Mouse (Mus musculus) G1E (cell line): Measurements from ENCODE around the gene Vmn1r202.

Experiments
- CTCF ChIP-seq: IDR thresholded peaks from 2 replicates; pipeline ENCODE4 v1.5.1; 2012; ENCODE audit warnings: low read depth, low read length, inconsistent platforms, mixed read lengths
- GATA1 ChIP-seq: IDR thresholded peaks from 2 replicates; pipeline ENCODE4 v1.6.1; 2012; ENCODE audit warnings: borderline replicate concordance, low read length, inconsistent platforms, mixed read lengths

- no peak for TF ChIP-seq CTCF
- TF ChIP-seq GATA1, result no peak
Observed at GRCm38 (mm10) chr13:22517814-22518213, 12.6 kb upstream of the Vmn1r202 start, which contains the start of gene Vmn1r203.
